Mouse (Mus musculus) thymus, postnatal 4 days (tissue): ENCODE data around the gene Slc4a4.
"Not testable (repeated sequence)": the region's sequence is repeated elsewhere in the genome, so short reads cannot be mapped to it uniquely, and the experiment has no call there.

Experiments used
- DNase-seq: peaks from one replicate; pipeline ENCODE4 v3.0.0; 2021

Slc4a4 gene

GRCm38 (mm10) chr5:89090131-89090530 lies 203.5 kb downstream of the Slc4a4 start:
- DNase-seq: peak; percentile 16

- DNase-seq: no peak
Observed at GRCm38 (mm10) chr5:89096371-89096770, 209.8 kb downstream of the Slc4a4 start.

GRCm38 (mm10) chr5:89097291-89097690 lies 210.7 kb downstream of the Slc4a4 start:
- DNase-seq: no peak

DNA sequence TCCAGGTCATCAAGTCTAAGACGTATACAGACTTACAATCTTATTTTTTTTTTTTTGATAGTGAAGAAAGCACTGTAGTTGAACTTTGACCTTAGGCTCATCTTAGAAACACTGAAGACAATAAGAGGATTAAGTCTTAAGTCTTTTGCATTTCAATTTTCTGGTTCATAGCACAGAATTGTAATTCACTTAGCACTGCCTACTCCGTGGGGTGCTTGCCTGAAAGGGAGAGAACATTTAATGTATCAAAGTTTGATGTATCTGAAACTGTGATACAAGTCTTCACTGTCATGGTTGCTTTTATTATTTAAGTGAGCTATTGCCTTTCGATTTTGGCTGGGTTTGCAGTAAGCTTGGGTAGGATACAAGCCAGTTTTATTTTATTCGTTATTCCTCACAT lies 211.5 kb downstream of the Slc4a4 start:
- no peak for DNase-seq

DNA sequence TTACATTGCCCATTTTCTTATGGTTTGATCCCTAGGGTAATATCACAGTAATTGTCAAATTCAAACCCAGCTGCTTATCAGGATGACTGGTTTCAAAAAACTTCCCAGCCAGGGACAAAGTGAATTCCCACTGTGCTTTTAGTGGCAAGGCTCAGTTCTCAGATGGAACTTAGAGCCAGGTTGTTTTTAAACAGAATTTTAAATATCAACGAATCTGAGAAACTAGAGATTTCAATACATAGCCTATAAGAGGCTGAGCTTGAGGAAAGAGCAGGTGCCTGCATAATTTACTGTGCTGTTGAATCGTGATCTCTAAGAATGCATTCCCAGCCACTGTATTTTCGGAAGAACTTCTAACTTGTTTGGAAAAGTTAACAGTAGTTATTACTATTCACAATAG lies 213.3 kb downstream of the Slc4a4 start:
- DNase-seq: no peak

DNA sequence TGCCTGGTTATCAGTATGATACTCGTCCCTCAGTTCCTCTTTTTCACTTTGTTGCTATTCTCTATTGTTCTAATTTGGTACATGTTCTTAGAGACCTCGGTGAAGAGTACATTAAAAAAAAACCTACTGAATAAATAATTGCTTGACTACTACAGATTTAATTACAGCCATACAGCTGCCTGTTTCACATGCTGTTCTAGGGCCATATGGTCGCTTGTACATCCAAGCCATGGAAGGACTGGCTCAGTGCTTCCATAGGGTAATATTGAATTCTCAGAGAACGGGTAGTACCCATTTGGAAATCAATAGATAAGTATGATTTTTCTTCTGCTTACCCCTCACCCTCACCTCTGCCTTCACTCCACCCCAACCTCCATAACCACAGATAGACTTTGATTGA lies 215.9 kb downstream of the Slc4a4 start:
- no peak for DNase-seq

DNA sequence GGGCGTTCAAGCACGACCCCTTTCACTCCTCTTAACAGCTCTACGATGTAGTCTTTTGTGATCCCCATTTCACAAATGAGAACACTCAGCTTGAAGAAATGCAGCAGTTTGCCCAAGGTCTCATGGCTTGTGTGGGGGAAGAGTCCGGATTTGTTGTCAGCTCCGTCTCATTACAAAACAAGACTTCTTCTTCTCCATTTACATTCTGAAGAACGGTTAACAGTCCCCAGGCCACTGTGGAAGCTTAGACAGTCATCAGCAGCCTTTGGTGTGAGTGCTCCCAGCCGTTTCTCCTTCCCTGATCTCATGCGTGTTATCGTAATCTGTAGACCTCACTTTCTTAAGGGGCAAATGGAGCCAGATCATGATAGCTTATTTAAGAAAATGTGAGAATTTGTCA lies 218.7 kb downstream of the Slc4a4 start:
- DNase-seq: no peak

DNA sequence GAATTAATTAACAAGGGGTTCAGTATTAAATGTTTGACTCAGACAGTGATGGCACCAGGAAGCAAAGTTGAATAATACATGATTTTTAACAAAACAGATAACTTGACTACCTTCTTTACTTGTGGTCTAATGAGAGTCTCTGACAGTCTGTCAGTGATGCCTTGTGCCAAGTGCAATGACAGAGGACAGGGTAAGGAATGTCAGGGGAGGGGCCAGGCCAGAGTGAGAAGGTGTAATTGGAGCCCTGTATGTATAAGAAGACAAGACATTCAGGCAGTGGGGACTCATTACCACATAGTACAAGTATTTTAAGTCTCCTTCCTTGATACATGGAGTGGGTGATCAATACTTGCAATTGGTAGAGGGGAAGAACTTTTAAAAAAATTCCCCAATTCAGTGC lies 219.6 kb downstream of the Slc4a4 start:
- DNase-seq: no peak

DNA sequence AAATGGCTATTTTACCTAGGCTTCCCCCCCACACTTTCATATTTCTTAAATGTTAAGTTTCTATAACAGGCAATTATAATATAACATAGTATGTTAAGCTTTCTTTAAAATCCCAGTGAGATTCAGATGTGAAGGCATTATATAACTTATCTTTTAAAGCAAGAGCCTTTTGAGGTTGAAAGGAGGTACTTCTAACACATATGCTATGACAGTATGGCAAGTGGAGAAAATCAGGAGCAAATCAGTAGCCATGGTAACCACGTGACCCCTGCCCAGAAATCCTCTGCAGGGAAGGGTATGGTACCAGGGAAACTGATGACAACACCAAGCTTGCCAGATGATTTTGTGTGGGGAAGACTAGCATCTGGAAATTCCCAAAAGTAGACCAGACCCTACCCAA lies 222.2 kb downstream of the Slc4a4 start:
- DNase-seq: no peak

GRCm38 (mm10) chr5:89109832-89110231 lies 223.2 kb downstream of the Slc4a4 start:
- DNase-seq: no peak

DNA sequence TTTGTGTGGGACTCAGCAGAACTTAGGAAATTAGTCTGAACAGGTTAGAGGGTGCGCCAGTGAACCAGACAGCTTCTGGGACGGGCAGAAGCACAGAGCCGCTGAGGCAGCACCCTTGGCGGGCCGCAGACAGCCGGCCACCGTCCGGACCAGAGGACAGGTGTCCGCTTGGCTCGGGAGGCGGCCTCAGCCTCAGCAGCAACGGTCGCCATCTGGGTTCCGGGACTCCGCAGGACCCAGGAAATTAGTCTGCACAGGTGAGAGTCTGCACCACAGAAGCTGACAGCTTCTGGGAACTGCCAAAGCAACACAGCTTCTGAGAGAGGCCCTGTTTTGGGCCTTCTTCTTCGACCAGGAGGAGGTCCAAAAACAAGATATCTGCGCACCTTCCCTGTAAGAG lies 225.4 kb downstream of the Slc4a4 start:
- DNase-seq: not testable (repeated sequence)

DNA sequence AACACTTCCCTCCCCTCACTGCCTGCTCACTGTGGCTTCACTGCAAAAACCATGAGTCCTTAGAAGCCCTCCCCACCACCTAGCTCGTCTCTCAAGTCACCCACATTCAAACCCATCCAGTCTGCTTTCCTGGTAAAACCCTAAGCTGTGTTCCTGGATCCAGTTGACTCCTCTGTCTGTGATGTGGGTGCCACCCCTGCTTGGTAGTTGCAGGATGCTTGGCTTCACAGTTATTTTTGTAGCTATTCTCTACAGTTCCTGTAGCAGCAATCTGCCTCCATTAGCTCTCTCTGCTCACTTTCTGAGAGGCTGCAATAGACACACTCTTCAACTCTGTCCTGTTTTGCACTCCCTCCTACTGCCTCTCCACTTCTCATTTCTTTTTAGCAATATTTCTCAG lies 234.3 kb downstream of the Slc4a4 start:
- no peak for DNase-seq

DNA sequence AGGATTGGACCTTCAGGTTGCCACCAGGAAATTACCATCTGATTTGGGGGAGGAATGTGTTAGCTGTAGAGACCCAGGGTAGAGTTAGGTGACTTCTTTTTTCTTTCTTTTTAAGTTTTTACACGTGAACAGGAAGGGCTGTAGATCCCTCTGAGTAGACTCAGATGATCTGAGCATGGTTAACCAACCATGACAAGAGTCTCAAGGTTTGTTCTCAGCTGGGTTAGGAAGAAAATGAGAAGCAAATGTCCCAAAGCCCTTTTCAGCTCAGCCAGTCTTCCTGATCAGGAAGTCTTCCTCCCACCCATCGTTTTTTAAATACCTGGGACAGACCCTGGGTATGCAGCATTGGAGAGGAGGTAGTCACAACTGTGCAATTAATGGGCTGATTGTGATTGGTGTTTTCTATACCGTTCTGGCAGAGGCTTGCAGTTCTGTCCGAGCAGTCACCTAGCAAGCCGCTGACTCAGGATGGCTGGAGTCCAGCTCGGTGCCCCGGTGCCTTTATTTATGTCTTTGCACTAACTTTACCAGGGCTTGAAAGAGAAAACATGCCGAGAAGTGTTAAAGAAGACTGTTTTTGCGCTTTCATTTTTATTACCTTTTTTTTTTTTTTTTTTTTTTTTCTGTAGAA lies 236.8 kb downstream of the Slc4a4 start:
- DNase-seq: no peak

- no peak for DNase-seq
Observed at GRCm38 (mm10) chr5:89128210-89128609, 241.6 kb downstream of the Slc4a4 start.

DNA sequence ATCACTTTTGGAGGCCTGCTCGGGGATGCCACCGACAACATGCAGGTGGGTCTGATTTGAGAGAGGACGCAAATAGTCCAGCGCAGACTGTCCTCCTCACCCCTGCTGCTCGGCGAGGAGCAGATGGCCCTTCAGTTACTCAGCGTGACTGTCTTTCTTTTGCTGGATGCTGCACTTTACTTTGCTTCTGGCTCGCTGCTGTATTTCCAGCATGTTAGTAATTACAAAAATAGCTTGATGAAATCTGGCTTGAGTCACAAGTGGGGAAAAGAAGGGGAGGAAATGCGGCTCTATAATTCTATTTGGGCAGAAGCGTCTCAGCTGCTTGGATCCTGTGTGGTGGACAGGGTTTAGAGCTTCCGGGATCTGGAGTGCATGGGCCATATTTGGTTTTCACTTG lies 249.2 kb downstream of the Slc4a4 start:
- DNase-seq: no peak

GRCm38 (mm10) chr5:89140070-89140469 lies 253.5 kb downstream of the Slc4a4 start:
- no peak for DNase-seq

DNA sequence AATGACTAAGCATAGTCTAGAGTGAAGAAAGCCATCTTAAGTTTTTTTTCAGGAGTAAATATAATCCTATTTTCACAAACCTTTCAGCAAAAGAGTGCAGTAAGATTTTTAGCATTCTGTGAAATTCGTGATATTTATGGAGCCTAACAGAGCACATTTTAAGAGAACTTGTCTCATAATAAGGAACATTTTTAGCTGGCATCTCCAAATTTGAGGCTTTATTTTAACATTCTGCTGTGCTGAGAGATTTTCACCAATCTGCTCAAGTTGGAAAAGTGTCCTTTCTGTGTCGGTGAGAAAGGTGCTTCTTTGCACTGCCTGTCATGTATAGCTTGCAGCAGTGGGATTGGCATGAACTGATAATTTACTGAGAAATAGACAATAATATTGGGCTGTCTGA lies 255.1 kb downstream of the Slc4a4 start:
- DNase-seq: no peak

GRCm38 (mm10) chr5:89146276-89146675 lies 259.7 kb downstream of the Slc4a4 start:
- no peak for DNase-seq

DNA sequence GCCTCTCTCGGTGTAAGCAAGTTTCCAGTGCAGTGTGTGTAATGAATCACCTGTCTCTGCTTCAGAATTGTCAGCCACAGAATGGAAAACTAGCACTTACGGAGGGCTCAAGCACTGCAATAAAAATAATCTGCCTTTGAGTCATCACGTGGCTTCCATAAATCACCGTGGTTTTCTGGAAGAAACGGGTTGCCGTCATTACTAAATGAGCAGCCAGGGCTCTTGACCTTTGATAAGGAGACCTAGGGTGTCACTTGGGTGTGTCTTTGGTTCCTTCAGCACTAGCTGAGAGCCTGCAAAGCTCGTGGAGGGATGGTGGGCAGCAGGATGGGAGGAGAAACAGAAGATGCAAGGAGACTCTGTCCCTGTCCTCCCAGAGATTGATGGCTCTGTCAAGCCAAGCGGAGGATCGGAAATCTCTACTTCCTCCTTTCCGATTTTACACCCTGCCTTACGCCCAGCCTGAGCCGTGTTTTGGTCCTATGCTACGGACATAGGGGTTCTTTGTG lies 260.7 kb downstream of the Slc4a4 start:
- DNase-seq: no peak

DNA sequence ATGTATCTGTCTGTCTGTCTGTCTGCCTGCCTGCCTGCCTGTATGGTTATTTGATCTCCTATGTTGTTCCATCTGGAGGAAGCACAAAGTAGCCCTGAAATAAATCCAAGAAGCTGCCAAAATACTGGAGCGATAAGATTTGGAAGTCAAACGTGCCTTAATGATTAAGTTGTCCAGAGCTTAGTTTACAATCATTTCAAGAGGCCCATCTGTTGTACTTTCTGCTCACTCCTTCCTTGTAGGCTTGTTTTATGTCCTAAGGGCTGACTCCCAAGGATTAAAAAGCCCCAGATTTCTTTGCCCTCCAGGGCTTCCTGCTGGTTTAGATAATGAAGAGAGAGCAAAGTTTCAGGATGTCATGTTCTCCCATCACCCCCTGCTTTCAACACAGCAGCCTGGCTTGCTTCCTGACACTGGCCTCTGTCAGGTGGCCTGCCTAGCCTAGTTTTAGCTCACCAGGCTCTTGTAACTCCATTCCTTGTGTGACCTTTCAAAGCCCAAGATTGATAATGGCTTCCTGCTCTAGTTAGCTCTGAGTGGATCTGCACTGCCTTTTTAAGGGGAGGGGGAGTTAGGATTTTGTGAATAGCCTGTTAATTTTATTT lies 262.9 kb downstream of the Slc4a4 start:
- no peak for DNase-seq

- no peak for DNase-seq
Observed at GRCm38 (mm10) chr5:89151076-89151475, 264.5 kb downstream of the Slc4a4 start.

DNA sequence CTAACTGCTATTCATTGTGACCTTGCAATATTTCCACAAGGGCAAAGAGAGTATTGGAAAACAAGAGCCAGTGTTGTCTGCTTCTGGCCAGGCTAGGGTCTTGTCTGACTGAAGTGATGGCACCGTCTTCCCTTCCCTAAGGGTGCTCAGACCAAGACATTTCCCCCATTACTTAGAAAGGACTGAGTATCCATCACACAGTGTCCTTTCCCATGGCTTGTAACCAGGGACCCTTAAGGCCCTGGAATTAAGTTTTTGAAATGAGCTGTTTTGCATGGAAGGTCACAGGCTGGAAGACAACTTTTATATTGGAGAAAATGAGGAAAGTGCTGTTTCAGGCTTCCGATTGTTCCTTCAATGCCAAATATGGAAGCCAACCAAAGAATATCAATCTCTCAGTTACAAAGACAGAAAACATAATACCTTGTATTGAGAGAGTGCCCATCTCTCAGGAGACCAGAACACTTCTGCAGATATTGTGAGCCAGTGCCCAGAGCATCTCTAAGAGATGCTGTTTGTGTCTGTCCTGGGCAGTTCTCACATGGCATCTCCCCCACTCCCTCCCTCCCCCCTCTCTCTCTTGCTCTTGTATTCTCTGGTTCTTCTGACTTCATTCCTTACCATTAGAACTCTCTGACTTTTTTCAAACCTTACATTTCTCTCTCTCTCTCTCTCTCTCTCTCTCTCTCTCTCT lies 284.6 kb downstream of the Slc4a4 start:
- no peak for DNase-seq

DNA sequence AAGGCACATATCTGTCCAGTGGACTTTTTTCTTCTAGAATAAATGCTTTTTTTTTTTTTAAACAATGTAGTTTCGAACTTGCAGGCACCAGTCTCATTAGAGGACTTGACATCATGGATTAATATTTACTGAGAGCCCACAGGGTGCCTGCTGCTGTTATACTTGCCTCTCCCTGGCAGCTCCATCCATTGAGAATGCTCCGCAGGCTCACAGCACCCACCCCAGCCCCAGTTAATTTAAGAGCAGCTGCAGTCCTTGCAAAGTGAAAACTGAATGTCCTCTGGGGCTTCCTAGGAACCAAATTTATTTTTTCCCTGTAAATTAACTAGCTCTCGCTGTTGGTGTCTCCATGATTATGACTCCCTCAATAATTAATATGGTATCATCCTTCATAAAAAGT lies 303.4 kb downstream of the Slc4a4 start:
- DNase-seq: no peak

DNA sequence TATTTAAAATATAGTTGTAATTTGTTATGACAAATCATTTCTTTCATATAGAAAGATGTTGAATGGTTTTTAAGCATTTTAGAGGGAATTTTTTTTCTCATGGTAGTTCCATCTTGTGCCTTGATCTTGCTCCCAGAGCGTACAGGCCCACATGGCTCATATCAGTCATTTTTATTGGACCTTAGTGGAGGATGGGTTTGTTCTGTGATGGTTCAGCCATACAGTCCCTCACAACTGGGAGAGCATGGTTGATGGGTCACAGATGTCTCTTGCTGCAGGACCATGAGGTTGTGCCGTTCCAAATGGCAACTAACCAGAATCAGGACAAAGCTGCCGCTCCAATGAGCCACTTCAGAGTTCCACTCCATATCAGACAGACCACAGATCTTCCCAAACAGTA lies 308.0 kb downstream of the Slc4a4 start:
- DNase-seq: no peak
